Mouse (Mus musculus): ENCODE measurements around the gene Micu2. TPM values are rescaled to one million over a fixed set of nuclear protein-coding genes. Genes with fewer than 3 reads are reported as not detected.

The Micu2 gene
- polyA plus RNA-seq, 1 experiment from 2014 or later = 39.0 TPM

Other genes starting within 250 kb of the Micu2 start
- gene Lats2, start 240.9 kb downstream of the Micu2 start, polyA plus RNA-seq (2015; fragmentation: Nextera tagmentation; extraction: Ambion mirVana) = 5.5 and 5.8 TPM in 2 replicates
- gene Sap18, start 201.1 kb downstream of the Micu2 start, polyA plus RNA-seq (2015; fragmentation: Nextera tagmentation; extraction: Ambion mirVana) = 8.3 and 10.2 TPM in 2 replicates
- gene Ska3, start 173.1 kb downstream of the Micu2 start, polyA plus RNA-seq (2015; fragmentation: Nextera tagmentation; extraction: Ambion mirVana) = 15.7 and 18.9 TPM in 2 replicates
- 122 and 123 TPM in 2 replicates for gene Mrpl57, start 173.0 kb downstream of the Micu2 start, polyA plus RNA-seq (2015; fragmentation: Nextera tagmentation; extraction: Ambion mirVana)
- gene Zdhhc20, start 109.0 kb downstream of the Micu2 start, polyA plus RNA-seq (2015; fragmentation: Nextera tagmentation; extraction: Ambion mirVana) = 9.6 and 11.4 TPM in 2 replicates
- 0.13 and 0.30 TPM in 2 replicates for gene Fgf9, start 71.3 kb upstream of the Micu2 start, polyA plus RNA-seq (2015; fragmentation: Nextera tagmentation; extraction: Ambion mirVana)